Mouse (Mus musculus) adrenal gland, postnatal 10 days (tissue): ENCODE results near the gene Gm10283. TPM values are rescaled to one million over a fixed set of nuclear protein-coding genes. Genes with fewer than 3 reads are reported as not detected.

Source experiments
- total RNA-seq, 2 experiments: library from RNA; stranded (reverse); gene quantifications; 2 replicates each; pipeline ENCODE4 v1.2.3; 2021

Gm10283 gene
- total RNA-seq, 2 experiments from 2014 or later: not detected

Other genes starting within 250 kb of the Gm10283 start
- gene Aadat, start 2.7 kb upstream of the Gm10283 start, total RNA-seq: 10 to 100 TPM in 1 of 2 experiments, 1 to 10 TPM in 1; 4.3 to 10.4 TPM
- 1 to 10 TPM; 1.5 to 2.7 TPM for gene Mfap3l, start 129.6 kb upstream of the Gm10283 start, total RNA-seq